Mouse (Mus musculus): ENCODE results near the gene Tusc1. TPM values are rescaled to one million over a fixed set of nuclear protein-coding genes. Genes with fewer than 3 reads are reported as not detected.

Tusc1 gene
- total and polyA plus RNA-seq, 3 experiments = 4.8 to 9.5 TPM; not detected in 1

- TF ChIP-seq CTCF (IDR thresholded peaks at IDR 0.05 in 2 of 3, conservative IDR thresholded peaks at IDR 0.05 in 1 of 3; ENCODE audit: control insufficient read depth in 1 of 3, insufficient read depth in 1 of 3, low read depth in 2 of 3, low read length in 3 of 3, poor library complexity in 1 of 3, severe bottlenecking in 1 of 3) = 0 out of 6 replicates have a peak, but pooled peaks of 1 of the 3 experiments have one; percentile 9
- no peak for TF ChIP-seq ZNF384 (IDR thresholded peaks at IDR 0.05; ENCODE audit: low read depth, low read length)
- 0 out of 4 replicates have a peak, but pooled peaks of 1 of the 2 experiments have one; percentile 3 for TF ChIP-seq EP300 (IDR thresholded peaks at IDR 0.05; ENCODE audit: low read depth in 1 of 2, low read length in 2 of 2)
- no peak for TF ChIP-seq SMC3 (IDR thresholded peaks at IDR 0.05; ENCODE audit: low read depth, low read length)
- no peak for TF ChIP-seq MAFK (IDR thresholded peaks at IDR 0.05; ENCODE audit: borderline replicate concordance, low read depth, low read length)
These were observed at the start of gene Tusc1 (continued) for GRCm38 (mm10) chr4:93335118-93336003.

GRCm38 (mm10) chr4:93352930-93353329 is 17.6 kb upstream of the Tusc1 start:
- H3K27me3 ChIP-seq (ENCODE audit: control insufficient read depth in 1 of 2, insufficient read depth in 2 of 2, low read length in 2 of 2) = no peaks in the 10 kb centered on the region

GRCm38 (mm10) chr4:93344357-93344756 is 9.0 kb upstream of the Tusc1 start:
- peaks cover 0 to 3% of the 10 kb centered on the region in 2 experiments; a peak in 1 of 4 replicates for H3K4me1 ChIP-seq (ENCODE audit: control insufficient read depth in 1 of 2, insufficient read depth in 2 of 2, low read length in 2 of 2)

More at GRCm38 (mm10) chr4:93352930-93353329, 17.6 kb upstream of the Tusc1 start:
- H3K9ac ChIP-seq (ENCODE audit: control insufficient read depth, low read depth, low read length, poor library complexity, severe bottlenecking) = no peak overlapping the region
- no peaks in the 10 kb centered on the region for H3K36me3 ChIP-seq (ENCODE audit: control insufficient read depth in 1 of 2, insufficient read depth in 2 of 2, low read length in 2 of 2)
- no peaks in the 10 kb centered on the region for H3K9me3 ChIP-seq (replicated peaks; ENCODE audit: insufficient read depth, low read length)
- TF ChIP-seq MEF2A (IDR thresholded peaks at IDR 0.05; ENCODE audit: extremely low read depth, insufficient replicate concordance, low read depth, low read length, poor library complexity, severe bottlenecking) (no peak), CTCF (IDR thresholded peaks at IDR 0.05 in 2 of 3, conservative IDR thresholded peaks at IDR 0.05 in 1 of 3; ENCODE audit: control insufficient read depth in 1 of 3, insufficient read depth in 1 of 3, low read depth in 2 of 3, low read length in 3 of 3, poor library complexity in 1 of 3, severe bottlenecking in 1 of 3) (peak; percentile 34 to 66 (median 45)), SMC3 (IDR thresholded peaks at IDR 0.05; ENCODE audit: low read depth, low read length) (peak; percentile 82), ZC3H11A (IDR thresholded peaks at IDR 0.05; ENCODE audit: low read depth, low read length) (peak; percentile 60), NELFE (IDR thresholded peaks at IDR 0.05; ENCODE audit: low read depth, low read length) (no peak), NRF1 (IDR thresholded peaks at IDR 0.05; ENCODE audit: insufficient read depth, low read depth, low read length, poor library complexity, severe bottlenecking) (no peak), TCF12 (IDR thresholded peaks at IDR 0.05; ENCODE audit: low read depth, low read length) (no peak), CHD2 (IDR thresholded peaks at IDR 0.05; ENCODE audit: low read length) (no peak), RAD21 (IDR thresholded peaks at IDR 0.05; ENCODE audit: low read depth, low read length) (peak; percentile 79), BHLHE40 (IDR thresholded peaks at IDR 0.05; ENCODE audit: borderline replicate concordance, low read depth, low read length) (no peak)
- no peak overlapping the region for H3K4me3 ChIP-seq (ENCODE audit: control insufficient read depth in 1 of 2, insufficient read depth in 1 of 2, low read depth in 2 of 2, low read length in 2 of 2)
- DNase-seq (ENCODE audit: low read depth, low spot score) = peak; percentile 53
- H3K27ac ChIP-seq (ENCODE audit: control insufficient read depth, low read depth, low read length) = no peak overlapping the region
- no peaks in the 10 kb centered on the region for H3K4me1 ChIP-seq (ENCODE audit: control insufficient read depth in 1 of 2, insufficient read depth in 2 of 2, low read length in 2 of 2)
- H3K79me2 ChIP-seq (ENCODE audit: control insufficient read depth, insufficient read depth, low read length, poor library complexity) = no peaks in the 10 kb centered on the region

More at GRCm38 (mm10) chr4:93344357-93344756, 9.0 kb upstream of the Tusc1 start:
- Histone ChIP-seq H3K27me3 (ENCODE audit: control insufficient read depth in 1 of 2, insufficient read depth in 2 of 2, low read length in 2 of 2) (no peaks in the 10 kb centered on the region), H3K27ac (ENCODE audit: control insufficient read depth, low read depth, low read length) (no peak overlapping the region; the same call in 1 of the 2 replicates), H3K4me3 (ENCODE audit: control insufficient read depth in 1 of 2, insufficient read depth in 1 of 2, low read depth in 2 of 2, low read length in 2 of 2) (no peak overlapping the region), H3K9ac (ENCODE audit: control insufficient read depth, low read depth, low read length, poor library complexity, severe bottlenecking) (no peak overlapping the region), H3K36me3 (ENCODE audit: control insufficient read depth in 1 of 2, insufficient read depth in 2 of 2, low read length in 2 of 2) (peaks cover 0 to 3% of the 10 kb centered on the region in 2 experiments; a peak in 2 of 4 replicates), H3K79me2 (ENCODE audit: control insufficient read depth, insufficient read depth, low read length, poor library complexity) (no peaks in the 10 kb centered on the region), H3K9me3 (replicated peaks; ENCODE audit: insufficient read depth, low read length) (no peaks in the 10 kb centered on the region)
- TF ChIP-seq CHD2 (IDR thresholded peaks at IDR 0.05; ENCODE audit: low read length) (peak; percentile 50; the same call in 1 of the 2 replicates), GATA1 (IDR thresholded peaks at IDR 0.05; ENCODE audit: low read depth, low read length) (peak; percentile 49), SIN3A (IDR thresholded peaks at IDR 0.05; ENCODE audit: low read length) (no peak), UBTF (IDR thresholded peaks at IDR 0.05; ENCODE audit: borderline replicate concordance, insufficient read depth, low read depth, low read length) (no peak), EP300 (IDR thresholded peaks at IDR 0.05; ENCODE audit: low read depth in 1 of 2, low read length in 2 of 2) (peak in 1 of 2 experiments; percentile 44; a peak in 1 of 4 replicates)
- DNase-seq (ENCODE audit: low read depth, low spot score) = peak; percentile 76
